Mouse (Mus musculus) cerebellum, adult 2 months (tissue): ENCODE measurements around the gene Hoxd1.

Experiments
- CTCF ChIP-seq: fragments of 200-500 bp; IDR thresholded peaks from 2 replicates; pipeline ENCODE4 v1.5.1; 2011; ENCODE audit warnings: low read depth, mild to moderate bottlenecking, control low read depth, low read length, moderate library complexity, borderline replicate concordance; ENCODE audit not compliant: insufficient read depth
- POLR2A ChIP-seq: fragments of 200-500 bp; IDR thresholded peaks from 2 replicates; pipeline ENCODE4 v1.6.1; 2011; ENCODE audit warnings: low read length, control low read depth, borderline replicate concordance; ENCODE audit not compliant: insufficient read depth

DNA sequence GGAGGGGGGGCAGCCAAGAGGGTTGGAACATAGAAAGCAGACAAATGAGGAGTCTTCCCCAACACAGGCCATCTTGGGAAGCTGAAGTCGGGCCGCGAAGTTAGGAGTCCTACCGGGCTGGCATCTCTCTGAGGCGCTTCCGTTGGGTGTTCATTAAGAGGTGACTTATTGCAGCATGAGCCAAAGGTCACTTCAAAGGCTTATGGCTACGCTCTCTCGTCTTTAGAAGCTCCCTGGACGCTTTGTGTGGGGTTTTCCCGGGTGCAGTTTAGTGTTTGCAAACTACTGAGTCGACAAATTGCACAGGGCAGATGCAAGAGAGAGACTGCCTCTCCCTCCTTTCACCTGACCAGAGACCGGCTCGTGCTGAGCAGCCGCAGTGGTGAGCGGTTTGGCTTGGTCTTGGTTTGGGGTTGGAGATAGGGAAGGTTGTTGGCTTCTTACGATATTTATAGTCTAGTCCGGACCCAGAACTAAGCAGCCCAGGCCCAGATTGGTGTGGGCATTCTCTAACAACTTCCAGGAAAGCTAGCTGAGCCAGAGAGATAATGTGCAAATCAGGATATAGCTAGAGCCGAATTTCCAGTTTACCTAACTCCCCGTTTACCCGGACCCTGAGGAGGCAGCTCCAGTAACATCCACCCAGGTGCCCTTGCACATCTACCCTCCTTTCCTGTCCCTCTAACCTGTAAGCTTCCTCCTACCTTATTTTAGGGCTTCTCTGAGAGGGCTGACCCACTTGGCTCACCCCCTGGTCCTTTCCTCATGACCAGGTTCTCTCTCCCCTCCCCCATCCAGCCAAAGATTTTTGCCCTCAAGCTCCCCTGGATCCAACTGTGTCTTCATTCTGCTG is 23.9 kb upstream of the Hoxd1 start:
- TF ChIP-seq CTCF (no peak), POLR2A (no peak)
